Mouse (Mus musculus) limb, embryonic 12.5 days (tissue): ENCODE results near the gene C1ra. TPM values are rescaled to one million over a fixed set of nuclear protein-coding genes. Genes with fewer than 3 reads are reported as not detected.
A peak's percentile ranks its signal among the peaks of the same experiment; 100 is the strongest.
"Not testable (repeated sequence)": the region's sequence is repeated elsewhere in the genome, so short reads cannot be mapped to it uniquely, and the experiment has no call there.

Source experiments
- ATAC-seq: fragments of 200-750 bp; cut with Nextera tagmentation; 2 replicates; pipeline ENCODE4 v1.8.0; 2017; ENCODE audit warnings: low read depth, moderate TSS enrichment; ENCODE audit not compliant: insufficient number of reproducible peaks, insufficient read depth, low FRiP score, low TSS enrichment
- H3K27ac ChIP-seq: fragments of 300-500 bp; sonication (generic); 2 replicates; pipeline ENCODE4 v1.5.1; 2016; ENCODE audit warnings: mild to moderate bottlenecking, moderate library complexity
- H3K27me3 ChIP-seq: fragments of 300-500 bp; sonication (generic); 2 replicates; pipeline ENCODE4 v1.6.1; 2016; ENCODE audit warnings: mild to moderate bottlenecking, moderate library complexity
- H3K36me3 ChIP-seq: fragments of 300-500 bp; sonication (generic); 2 replicates; pipeline ENCODE4 v1.6.1; 2016; ENCODE audit warnings: mild to moderate bottlenecking, moderate library complexity
- H3K4me1 ChIP-seq: fragments of 300-500 bp; sonication (generic); replicated peaks from 2 replicates; pipeline ENCODE4 v1.6.1; 2016
- H3K4me2 ChIP-seq: fragments of 300-500 bp; sonication (generic); 2 replicates; pipeline ENCODE4 v1.6.1; 2016; ENCODE audit warnings: mild to moderate bottlenecking, moderate library complexity
- H3K4me3 ChIP-seq: fragments of 300-500 bp; sonication (generic); replicated peaks from 2 replicates; pipeline ENCODE4 v1.5.1; 2016; ENCODE audit warnings: mild to moderate bottlenecking
- H3K9ac ChIP-seq: fragments of 300-500 bp; sonication (generic); replicated peaks from 2 replicates; pipeline ENCODE4 v1.6.1; 2016; ENCODE audit warnings: mild to moderate bottlenecking, moderate library complexity
- H3K9me3 ChIP-seq: fragments of 300-500 bp; sonication (generic); 2 replicates; pipeline ENCODE4 v1.6.1; 2016; ENCODE audit warnings: mild to moderate bottlenecking, moderate library complexity
- WGBS: fragments of 180-500 bp; shearing (Covaris S2); methylation state at CpG from one replicate; pipeline ENCODE4 v1.1.7; 2016; 5-methylcytosine and 5-hydroxymethylcytosine counted together
- polyA plus RNA-seq: library from polyadenylated mRNA; unstranded; fragments of >200 nt; fragmentation: Nextera tagmentation; extraction: Ambion mirVana; gene quantifications from 2 replicates; pipeline ENCODE4 v1.2.1, GENCODE M21; 2016

Gene C1ra
- polyA plus RNA-seq = 0.56 and 0.61 TPM in 2 replicates

DNA sequence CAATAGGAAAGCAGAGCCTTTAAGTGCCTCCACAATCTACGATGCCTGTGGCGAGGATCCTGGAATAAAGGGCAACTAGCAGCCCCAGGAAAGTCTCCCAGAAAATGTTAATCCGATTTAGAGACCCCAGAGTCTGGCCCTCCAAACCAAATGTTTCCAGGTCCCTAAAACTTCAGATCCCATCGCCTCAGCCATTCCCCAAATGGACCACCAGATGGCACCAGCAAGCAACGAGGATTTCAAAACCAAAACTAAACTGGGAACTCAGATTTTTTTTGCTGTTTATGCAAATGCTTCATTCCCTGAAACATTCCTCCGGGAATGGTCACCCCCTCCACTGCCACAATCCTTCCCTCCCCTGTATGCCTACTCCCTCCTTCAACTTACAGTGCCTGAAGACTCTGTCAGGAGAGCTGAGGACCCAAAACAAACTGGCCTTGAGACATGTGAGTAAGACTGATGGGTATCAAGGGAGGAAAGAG lies at the start of gene C1ra:
Gene C1ra (plus strand): TSS at position 51 of the 482 bp plus-strand sequence.
- Histone ChIP-seq H3K4me1 (no peaks in the 10 kb centered on the region), H3K4me3 (no peak within 1 kb of the TSS), H3K36me3 (no peaks in the 10 kb centered on the region), H3K9ac (no peak within 1 kb of the TSS), H3K27ac (no peak within 1 kb of the TSS), H3K9me3 (no peaks in the 10 kb centered on the region), H3K27me3 (no peaks in the 10 kb centered on the region), H3K4me2 (peak within 1 kb of the TSS; percentile 44)
- ATAC-seq = no peak
- WGBS = 11% methylated on average over 6 of the region's 6 CpGs

DNA sequence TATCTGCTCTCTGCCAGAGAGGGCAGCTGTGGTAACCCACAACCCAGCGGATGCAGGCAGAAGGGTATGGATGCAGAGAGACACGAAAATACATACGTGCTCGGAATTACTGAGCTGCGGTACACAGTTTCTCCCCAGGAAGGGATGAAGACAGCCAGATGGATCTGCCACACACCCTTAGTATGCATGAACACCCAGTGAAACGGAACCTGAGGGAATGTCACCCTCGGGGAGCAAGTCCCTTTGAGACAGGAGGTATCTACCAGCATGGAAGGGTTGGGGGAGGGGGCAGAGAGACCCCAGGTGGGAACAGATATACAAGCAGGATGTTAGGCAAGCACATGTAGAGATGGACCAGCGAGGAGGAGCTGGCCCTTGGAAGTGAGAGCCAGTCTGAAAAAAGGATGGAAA lies 48.3 kb upstream of the C1ra start:
- Histone ChIP-seq H3K9me3 (no peaks in the 10 kb centered on the region), H3K4me1 (peaks cover 15% of the 10 kb centered on the region; the same call in 1 of the 2 replicates), H3K4me2 (peak overlapping the region; percentile 77), H3K9ac (no peak overlapping the region; the same call in 1 of the 2 replicates), H3K36me3 (no peaks in the 10 kb centered on the region), H3K27me3 (peaks cover 12% of the 10 kb centered on the region), H3K4me3 (peak overlapping the region; percentile 46), H3K27ac (no peak overlapping the region)
- 25% methylated on average over 8 of the region's 8 CpGs for WGBS
- no peak for ATAC-seq

DNA sequence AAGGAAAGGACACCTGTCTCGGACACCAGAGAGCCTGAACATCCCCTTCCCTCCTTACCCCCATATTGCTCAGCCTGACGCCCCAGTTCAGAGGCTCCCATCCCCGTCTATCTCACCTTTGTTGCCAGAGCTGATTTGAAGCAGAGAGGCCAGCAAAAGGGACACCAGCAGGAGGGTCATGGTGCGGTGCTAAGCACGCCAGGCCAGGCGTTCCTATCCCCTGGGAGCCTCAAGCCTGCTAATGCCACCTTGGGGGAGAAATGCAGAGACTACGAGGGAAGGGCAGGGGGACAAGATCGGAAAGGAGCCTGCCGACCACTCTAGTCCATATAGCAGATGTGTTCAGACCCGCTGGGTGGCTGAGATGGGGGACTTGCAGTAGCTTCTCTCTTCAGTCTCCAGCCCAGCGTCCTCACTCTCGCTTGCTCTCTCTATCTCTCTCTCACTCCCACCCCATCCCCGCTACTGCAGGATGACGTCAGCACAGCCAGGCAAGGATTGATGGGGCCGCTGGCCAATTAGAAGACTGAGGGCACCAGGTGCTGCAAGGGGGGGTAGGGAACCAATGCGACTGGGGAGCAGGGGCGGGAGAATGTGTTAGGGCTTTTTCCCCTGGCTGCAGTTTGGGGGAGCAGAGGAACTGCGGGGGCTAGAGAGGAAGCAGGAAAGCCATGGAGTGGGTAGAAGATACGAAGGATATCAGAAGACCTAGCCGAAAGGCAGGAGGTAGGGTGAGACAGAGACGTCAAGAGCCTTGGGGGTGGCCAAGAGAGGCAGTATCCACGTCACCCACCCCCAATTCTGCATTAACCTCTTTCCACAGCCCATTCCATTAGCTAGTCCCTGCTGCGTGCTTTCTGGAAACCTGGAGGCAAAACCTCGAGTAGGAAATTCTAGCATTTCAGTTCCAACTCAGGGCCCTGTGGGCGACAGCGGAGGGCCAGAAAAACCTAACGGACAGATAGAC lies 47.6 kb upstream of the C1ra start, which contains the start of gene Clstn3:
Gene Clstn3 (minus strand): TSS at position 490 of the 967 bp plus-strand sequence.
- no peaks in the 10 kb centered on the region for H3K9me3 ChIP-seq
- H3K4me2 ChIP-seq = peak within 1 kb of the TSS; percentile 77
- WGBS = 7% methylated on average over 27 of the region's 27 CpGs
- H3K27me3 ChIP-seq = peaks cover 12% of the 10 kb centered on the region
- no peaks in the 10 kb centered on the region for H3K36me3 ChIP-seq
- peak within 1 kb of the TSS; percentile 46 for H3K4me3 ChIP-seq
- H3K27ac ChIP-seq = no peak within 1 kb of the TSS
- peaks cover 15% of the 10 kb centered on the region; the same call in 1 of the 2 replicates for H3K4me1 ChIP-seq
- peak within 1 kb of the TSS; percentile 60 for H3K9ac ChIP-seq
- peak; percentile 87; the same call in 1 of the 2 replicates for ATAC-seq

DNA sequence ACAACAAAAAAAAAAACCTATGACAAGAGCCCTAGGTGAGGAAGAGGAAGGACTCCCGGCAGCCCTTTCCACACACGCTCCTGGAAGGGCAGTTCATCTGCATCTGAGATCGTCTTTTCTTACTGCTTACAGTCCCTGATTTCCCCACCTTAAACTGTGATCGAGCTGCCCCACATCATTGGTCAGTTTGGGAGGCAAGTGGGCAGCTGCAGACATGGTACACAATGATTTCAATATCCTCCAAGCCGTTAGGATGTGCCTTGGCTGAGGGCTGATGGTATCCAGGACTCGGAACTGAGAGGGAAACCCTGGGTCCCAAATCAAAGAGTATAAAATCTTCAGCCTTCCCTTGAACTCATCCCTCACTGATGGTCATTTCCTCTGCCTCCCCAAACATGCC lies 46.9 kb upstream of the C1ra start:
- WGBS = 45% methylated on average over 6 of the region's 6 CpGs
- no peaks in the 10 kb centered on the region for H3K9me3 ChIP-seq
- H3K4me2 ChIP-seq = peak overlapping the region; percentile 77
- no peak for ATAC-seq
- peaks cover 12% of the 10 kb centered on the region for H3K27me3 ChIP-seq
- peaks cover 15% of the 10 kb centered on the region; the same call in 1 of the 2 replicates for H3K4me1 ChIP-seq
- H3K4me3 ChIP-seq = peak overlapping the region; percentile 46; the same call in 1 of the 2 replicates
- H3K27ac ChIP-seq = no peak overlapping the region
- no peaks in the 10 kb centered on the region for H3K36me3 ChIP-seq
- 0 out of 2 replicates have a peak overlapping the region, but pooled peaks have one; percentile 60 for H3K9ac ChIP-seq

DNA sequence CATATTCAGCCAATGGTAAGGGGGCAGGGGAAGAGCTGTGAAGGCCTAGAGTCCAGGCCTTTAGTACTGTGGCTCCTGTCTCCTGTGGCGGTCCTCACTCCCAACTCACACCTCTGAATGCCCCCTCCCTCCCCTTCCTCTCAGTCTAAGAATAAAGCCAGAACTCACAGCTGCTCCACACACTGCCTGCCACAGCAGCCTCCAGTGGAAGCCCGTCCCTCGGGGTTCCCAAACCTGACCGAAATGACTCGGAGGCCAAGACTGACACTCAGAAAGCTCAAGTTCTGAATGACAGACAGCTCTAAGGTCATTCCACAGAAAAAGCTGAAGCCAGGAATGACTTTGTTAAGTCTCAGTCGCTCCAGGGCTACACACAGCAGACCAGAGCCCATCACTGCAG lies 46.5 kb upstream of the C1ra start:
- 53% methylated on average over 6 of the region's 6 CpGs for WGBS
- Histone ChIP-seq H3K9ac (no peak overlapping the region), H3K4me2 (peak overlapping the region; percentile 77), H3K9me3 (no peaks in the 10 kb centered on the region), H3K4me1 (peaks cover 15% of the 10 kb centered on the region; the same call in 1 of the 2 replicates), H3K4me3 (no peak overlapping the region), H3K27me3 (peaks cover 12% of the 10 kb centered on the region), H3K27ac (no peak overlapping the region), H3K36me3 (no peaks in the 10 kb centered on the region)
- 0 out of 2 replicates have a peak, but pooled peaks have one; percentile 33 for ATAC-seq

DNA sequence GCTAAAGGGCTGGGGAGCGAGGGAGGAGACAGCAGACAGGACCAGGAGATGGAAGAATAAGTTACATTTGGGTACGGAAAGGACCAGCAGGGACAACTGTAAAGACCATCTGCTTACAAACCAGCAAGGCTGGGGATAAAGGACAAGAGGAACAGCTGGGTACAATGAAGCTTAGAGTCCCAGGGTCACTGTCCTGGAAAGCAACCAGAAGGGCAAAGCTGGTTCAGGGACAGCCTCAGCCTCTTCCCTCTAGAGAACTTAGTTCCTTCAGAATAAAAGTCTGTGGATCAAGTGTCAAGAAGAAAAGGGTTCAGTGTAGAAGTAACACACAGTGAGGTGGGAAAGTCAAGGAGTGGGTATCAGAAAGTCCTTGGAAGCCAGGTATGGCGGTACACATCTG lies 41.1 kb upstream of the C1ra start:
- Histone ChIP-seq H3K4me1 (no peaks in the 10 kb centered on the region), H3K27ac (no peak overlapping the region), H3K36me3 (no peaks in the 10 kb centered on the region), H3K27me3 (no peaks in the 10 kb centered on the region), H3K9me3 (no peaks in the 10 kb centered on the region), H3K4me3 (no peak overlapping the region), H3K9ac (no peak overlapping the region), H3K4me2 (no peak overlapping the region)
- ATAC-seq = no peak
- 94% methylated on average over 3 of the region's 3 CpGs for WGBS

DNA sequence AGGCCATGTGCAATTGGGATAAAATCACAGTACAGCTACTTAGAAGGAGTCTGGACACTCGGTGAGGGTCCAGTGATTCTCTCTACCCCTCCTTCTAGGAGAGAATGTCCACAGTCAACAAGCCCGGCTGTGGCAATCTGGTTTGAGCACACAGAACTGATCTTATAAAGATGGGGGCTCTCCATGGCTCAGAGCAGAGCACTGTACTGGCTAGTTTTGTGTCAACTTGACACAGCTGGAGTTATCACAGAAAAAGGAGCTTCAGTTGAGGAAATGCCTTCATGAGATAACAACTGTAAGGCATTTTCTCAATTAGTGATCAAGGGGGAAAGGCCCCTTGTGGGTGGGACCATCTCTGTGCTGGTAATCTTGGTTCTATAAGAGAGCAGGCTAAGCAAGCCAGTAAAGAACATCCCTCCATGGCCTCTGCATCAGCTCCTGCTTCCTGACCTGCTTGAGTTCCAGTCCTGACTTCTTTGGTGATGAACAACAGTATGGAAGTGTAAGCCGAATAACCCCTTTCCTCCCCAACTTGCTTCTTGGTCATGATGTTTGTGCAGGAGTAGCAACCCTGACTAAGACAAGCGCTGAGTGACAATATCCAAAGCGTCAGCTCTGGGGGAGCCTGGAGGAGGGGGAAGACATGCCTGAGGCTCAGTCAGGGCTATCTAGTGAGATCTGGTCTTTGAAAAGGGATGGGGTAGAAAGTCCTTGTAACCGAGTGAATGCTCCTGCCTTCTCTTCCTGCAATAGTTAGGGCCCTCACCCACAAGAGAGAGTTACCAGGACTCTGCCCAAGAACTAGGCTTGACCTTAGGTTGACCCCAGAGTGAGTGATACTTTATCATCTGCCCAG lies 40.2 kb upstream of the C1ra start:
- 82% methylated on average over 6 of the region's 6 CpGs for WGBS
- not testable (repeated sequence) for H3K36me3 ChIP-seq, ATAC-seq, H3K4me3 ChIP-seq, H3K9ac ChIP-seq, H3K27ac ChIP-seq, H3K4me2 ChIP-seq, H3K9me3 ChIP-seq, H3K27me3 ChIP-seq, H3K4me1 ChIP-seq

DNA sequence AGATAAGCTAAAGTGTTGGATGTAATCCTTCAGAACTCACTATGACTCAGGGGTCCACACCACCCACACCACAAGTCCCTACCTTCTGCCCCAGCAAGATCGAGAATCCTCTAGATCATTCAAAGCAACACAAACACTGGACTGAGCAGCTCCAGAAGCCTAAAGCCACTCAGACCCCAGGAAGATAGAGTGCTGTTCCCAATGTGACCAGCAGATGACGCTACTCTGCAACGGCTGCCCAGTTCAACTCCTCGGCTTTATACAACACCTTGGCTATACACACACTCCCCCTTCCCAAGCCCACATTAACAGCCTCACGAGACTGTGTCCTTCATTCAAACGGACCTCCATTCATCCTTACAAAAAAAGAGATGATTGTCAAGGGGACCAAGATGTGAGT lies 39.4 kb upstream of the C1ra start:
- no peak overlapping the region for H3K9ac ChIP-seq
- 37% methylated on average over 6 of the region's 6 CpGs for WGBS

DNA sequence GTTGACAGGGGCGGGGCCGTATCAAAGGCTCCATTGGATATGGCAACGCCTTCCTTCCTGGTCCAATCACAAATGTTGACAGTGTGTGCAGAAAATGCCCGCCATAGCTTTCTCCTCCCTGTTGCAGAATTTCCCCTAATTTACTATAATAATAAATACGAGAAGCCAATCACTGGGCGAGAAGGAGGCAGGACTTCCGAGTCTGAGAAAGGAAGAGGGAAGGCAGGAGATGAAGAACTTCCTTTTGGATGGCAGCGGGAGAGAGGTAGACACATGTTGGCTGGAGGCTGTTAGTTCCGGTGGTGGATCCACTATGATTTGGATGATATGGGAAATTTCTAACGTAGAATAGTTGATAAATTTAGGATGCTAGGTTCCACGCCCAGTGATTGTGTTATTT lies 37.6 kb upstream of the C1ra start:
- 84% methylated on average over 11 of the region's 11 CpGs for WGBS

More for the DNA sequence above, 39.4 kb upstream of the C1ra start:
- Histone ChIP-seq H3K36me3 (no peaks in the 10 kb centered on the region), H3K27ac (no peak overlapping the region), H3K4me2 (no peak overlapping the region), H3K4me1 (no peaks in the 10 kb centered on the region), H3K27me3 (no peaks in the 10 kb centered on the region), H3K4me3 (no peak overlapping the region), H3K9me3 (no peaks in the 10 kb centered on the region)
- ATAC-seq = no peak

DNA sequence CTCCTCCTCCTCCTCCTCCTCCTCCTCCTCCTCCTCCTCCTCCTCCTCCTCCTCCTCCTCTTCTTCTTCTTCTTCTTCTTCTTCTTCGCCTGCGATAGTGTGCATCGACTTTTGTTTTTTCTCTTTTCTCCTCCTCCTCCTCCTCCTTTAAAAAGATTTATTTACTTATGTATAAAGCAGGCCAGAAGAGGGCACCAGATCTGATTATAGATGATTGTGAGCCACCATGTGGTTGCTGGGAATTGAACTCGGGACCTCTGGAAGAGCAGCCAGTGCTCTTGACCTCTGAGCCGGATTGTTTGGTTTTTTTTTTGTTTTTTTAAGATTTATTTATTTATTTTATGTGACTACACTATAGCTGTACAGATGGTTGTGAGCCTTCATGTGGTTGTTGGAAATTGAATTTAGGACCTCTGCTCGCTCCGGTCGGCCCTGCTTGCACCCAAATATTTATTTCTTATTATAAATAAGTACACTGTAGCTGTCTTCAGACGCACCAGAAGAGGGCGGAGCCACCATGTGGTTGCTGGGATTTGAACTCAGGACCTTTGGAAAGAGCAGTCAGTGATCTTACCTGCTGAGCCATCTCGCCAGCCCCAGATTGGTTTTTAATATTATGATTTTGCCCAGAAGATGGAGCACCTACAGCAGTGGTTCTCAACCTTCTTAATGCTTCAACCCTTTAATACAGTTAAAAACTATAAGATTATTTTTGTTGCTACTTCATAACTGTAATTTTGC lies 36.7 kb upstream of the C1ra start:
- H3K36me3 ChIP-seq, H3K27ac ChIP-seq, H3K9me3 ChIP-seq, H3K4me3 ChIP-seq, ATAC-seq, H3K9ac ChIP-seq, H3K27me3 ChIP-seq, H3K4me2 ChIP-seq, H3K4me1 ChIP-seq: not testable (repeated sequence)
- WGBS = 92% methylated on average over 8 of the region's 11 CpGs

More for the DNA sequence above, 37.6 kb upstream of the C1ra start:
- no peak for ATAC-seq
- H3K27ac ChIP-seq = no peak overlapping the region
- H3K4me3 ChIP-seq = no peak overlapping the region
- no peak overlapping the region for H3K9ac ChIP-seq
- H3K9me3 ChIP-seq = no peaks in the 10 kb centered on the region
- no peaks in the 10 kb centered on the region for H3K27me3 ChIP-seq
- no peaks in the 10 kb centered on the region for H3K4me1 ChIP-seq
- no peaks in the 10 kb centered on the region for H3K36me3 ChIP-seq
- H3K4me2 ChIP-seq = no peak overlapping the region
